Mouse (Mus musculus): ENCODE measurements around the gene Sec14l3.

GRCm38 (mm10) chr11:4113970-4114369 lies 49.3 kb downstream of the Sec14l3 start:
- no peak for TF ChIP-seq CTCF (IDR thresholded peaks at IDR 0.05; ENCODE audit: control insufficient read depth, insufficient read depth, insufficient replicate concordance, low read depth, low read length)
- TF ChIP-seq POLR2A (IDR thresholded peaks at IDR 0.05; ENCODE audit: control insufficient read depth, low read depth, low read length), result no peak

All from testis, adult 2 months (tissue).